Mouse (Mus musculus) megakaryocyte, embryonic 14.5 days (primary cell): ENCODE data around the gene Lima1.

Experiments
- FLI1 ChIP-seq: IDR thresholded peaks from 2 replicates; pipeline ENCODE4 v1.6.1; 2012; ENCODE audit warnings: low read length, inconsistent platforms, mixed read lengths
- GATA1 ChIP-seq: IDR thresholded peaks from 3 replicates; pipeline ENCODE4 v1.6.1; 2012; ENCODE audit warnings: mixed read lengths, low read length, inconsistent platforms, borderline replicate concordance

DNA sequence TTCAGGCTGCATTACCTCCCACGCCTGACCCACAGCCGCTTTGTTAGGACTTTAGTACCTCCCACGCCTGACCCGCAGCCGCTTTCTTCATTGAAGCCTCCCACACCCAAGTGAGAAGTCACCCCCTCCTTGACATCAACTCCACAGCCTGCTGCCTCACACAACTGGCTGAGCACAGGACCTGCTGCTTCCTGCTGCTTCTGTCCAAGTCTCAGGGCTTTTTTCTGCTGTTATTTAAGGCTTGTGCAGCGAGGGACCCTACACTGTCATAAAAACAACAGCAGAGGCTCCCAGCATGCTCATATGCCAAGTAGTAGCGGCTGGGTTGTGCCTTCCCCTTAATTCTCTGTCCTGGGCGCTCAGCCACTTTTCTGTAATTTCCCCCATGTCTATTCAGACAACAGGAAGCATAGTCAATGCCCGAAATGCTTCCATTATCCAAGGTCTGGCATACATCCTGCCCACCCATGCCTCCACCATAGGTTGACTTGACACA lies 87.6 kb downstream of the Lima1 start:
- TF ChIP-seq GATA1 (no peak), FLI1 (no peak)
